Mouse (Mus musculus) cortical plate, adult 2 months (tissue): ENCODE data around the gene Pakap. TPM values are rescaled to one million over a fixed set of nuclear protein-coding genes. Genes with fewer than 3 reads are reported as not detected.

Experiments used
- H3K27ac ChIP-seq: fragments of 200-500 bp; 2 replicates; pipeline ENCODE4 v1.5.1; 2012; ENCODE audit warnings: low read length, control low read depth, inconsistent platforms; ENCODE audit not compliant: insufficient read depth
- H3K4me1 ChIP-seq: fragments of 200-500 bp; 2 replicates; pipeline ENCODE4 v1.6.1; 2011; ENCODE audit warnings: low read length; ENCODE audit not compliant: control insufficient read depth, insufficient read depth
- H3K4me3 ChIP-seq: fragments of 200-500 bp; 2 replicates; pipeline ENCODE4 v1.5.1; 2011; ENCODE audit warnings: mild to moderate bottlenecking, low read length, control low read depth; ENCODE audit not compliant: insufficient read depth
- CTCF ChIP-seq: fragments of 200-500 bp; IDR thresholded peaks from 2 replicates; pipeline ENCODE4 v1.5.1; 2011; ENCODE audit warnings: mild to moderate bottlenecking, control low read depth, low read length; ENCODE audit not compliant: insufficient read depth; ENCODE audit errors: extremely low read depth
- POLR2A ChIP-seq: fragments of 200-500 bp; IDR thresholded peaks from 2 replicates; pipeline ENCODE4 v1.6.1; 2011; ENCODE audit warnings: mild to moderate bottlenecking, low read length, control low read depth; ENCODE audit not compliant: insufficient read depth; ENCODE audit errors: extremely low read depth
- polyA plus RNA-seq: library from polyadenylated mRNA; depleted of rRNA; stranded (reverse); fragments of >200 nt; gene quantifications from 2 replicates; pipeline ENCODE4 v1.2.3, GENCODE M21; 2012; rRNA removed

The Pakap gene
- 6.7 and 7.5 TPM in 2 replicates for polyA plus RNA-seq

DNA sequence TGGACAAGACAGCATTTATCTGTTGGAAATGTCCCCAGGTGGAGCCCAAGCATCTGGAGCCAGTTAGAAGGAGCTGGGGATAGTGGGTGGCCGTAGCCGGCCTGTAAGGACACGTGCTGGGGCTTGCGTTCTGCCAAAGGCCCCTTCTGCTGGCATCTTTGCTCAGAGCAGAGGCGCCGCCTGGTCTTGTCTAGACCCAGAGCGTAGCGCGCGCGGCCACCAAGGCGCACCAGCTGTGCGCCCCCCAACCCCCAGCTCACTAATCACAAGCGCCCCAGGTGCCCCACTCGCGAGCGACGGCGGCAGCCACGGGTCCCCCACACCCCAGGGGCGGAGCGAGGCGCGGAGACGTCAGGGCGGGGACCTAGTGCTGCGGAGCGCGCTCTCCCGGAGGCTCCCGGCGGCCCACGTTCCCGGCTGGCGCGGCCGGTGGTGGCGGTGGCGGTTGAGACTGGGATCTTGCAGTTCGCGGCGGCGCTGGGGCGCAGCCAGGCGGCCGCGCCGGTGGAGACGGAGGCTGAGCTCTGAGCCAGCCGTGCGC lies at the start of gene Pakap:
TSS of gene Pakap (plus strand) at position 514 of the 541 bp plus-strand sequence.
- H3K4me1 ChIP-seq = no peaks in the 10 kb centered on the region
- TF ChIP-seq CTCF = no peak
- no peak for TF ChIP-seq POLR2A
- H3K27ac ChIP-seq = no peak within 1 kb of the TSS
- H3K4me3 ChIP-seq = peak within 1 kb of the TSS; percentile 38

DNA sequence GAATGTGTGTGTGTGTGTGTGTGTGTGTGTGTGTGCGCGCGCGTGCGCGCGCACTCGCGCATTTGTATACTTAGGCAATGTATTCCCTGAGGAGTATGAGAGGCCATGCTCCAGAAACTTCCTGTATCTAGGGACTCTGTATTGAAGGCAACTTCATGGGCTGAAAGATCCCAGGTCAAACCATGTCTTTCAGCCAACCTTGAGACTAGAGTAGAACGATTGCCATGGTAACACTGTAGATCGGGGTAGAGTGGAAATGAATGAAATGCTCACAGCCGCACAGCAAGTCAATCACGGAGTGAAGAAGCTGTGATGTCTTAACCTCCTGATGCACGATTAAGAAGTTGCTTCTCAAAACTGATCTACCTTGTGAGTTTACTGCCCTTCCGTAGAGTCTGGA lies 44.5 kb upstream of the Pakap start:
- TF ChIP-seq CTCF (no peak), POLR2A (no peak)
- Histone ChIP-seq H3K27ac (no peak overlapping the region), H3K4me1 (no peaks in the 10 kb centered on the region), H3K4me3 (no peak overlapping the region)

DNA sequence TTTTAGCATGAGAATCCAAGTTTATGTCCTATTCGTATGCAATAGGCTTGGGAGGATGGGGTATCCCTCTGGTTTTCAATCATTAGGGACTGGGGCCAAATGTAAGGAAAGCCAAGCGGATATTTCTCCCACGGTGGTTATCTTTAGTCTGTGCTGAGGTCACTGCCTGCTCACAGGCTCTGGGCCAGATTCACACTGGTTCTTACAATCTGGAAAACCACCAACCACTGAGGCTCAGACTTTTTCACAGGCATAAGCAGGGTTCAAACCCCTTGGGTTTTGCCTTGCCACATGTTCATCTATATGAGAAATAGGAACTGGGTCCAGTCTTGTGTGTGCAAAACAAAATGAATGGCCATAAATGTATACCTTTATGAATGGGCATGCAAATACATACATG lies 43.5 kb upstream of the Pakap start:
- no peak overlapping the region for H3K27ac ChIP-seq
- no peaks in the 10 kb centered on the region for H3K4me1 ChIP-seq
- no peak overlapping the region for H3K4me3 ChIP-seq
- TF ChIP-seq CTCF (no peak), POLR2A (no peak)

DNA sequence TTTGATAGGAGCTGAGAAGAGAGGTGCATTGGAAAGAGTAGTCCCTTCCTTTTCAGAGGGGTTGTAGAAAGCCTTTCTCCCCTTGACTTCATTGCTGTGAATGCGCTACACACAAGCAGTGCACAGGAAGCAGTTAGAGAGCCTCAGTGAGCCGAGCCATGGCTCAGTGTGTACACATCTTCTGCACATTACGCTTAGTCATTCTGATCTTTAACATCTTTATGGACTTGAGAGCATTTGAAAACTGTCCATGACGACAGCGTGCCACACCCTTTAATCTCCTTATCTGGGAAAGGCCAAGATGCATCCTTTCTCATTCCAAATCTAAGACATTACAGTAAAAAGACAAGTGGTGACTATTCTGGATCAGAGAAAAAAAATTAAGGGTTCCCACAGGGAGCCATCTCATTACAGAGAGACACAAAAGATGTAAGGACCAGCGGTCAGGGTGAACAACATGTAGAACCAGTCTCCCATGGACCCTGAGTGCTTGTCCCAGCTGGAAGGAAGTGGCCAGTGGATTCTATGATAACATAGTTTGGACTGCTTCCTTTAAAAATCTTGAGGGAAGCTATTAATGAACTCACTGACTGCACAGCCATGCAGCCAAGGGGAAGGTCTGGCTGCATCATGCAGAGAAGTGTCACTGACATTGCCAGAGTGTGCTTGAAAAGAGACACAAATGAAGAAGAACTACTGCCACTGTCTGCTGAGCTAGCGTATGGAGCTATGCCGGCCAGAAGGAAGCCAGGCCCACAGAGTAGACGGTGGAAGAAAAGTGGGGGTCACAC lies 42.6 kb upstream of the Pakap start:
- Histone ChIP-seq H3K4me3 (no peak overlapping the region), H3K27ac (no peak overlapping the region)
- TF ChIP-seq CTCF (no peak), POLR2A (no peak)

DNA sequence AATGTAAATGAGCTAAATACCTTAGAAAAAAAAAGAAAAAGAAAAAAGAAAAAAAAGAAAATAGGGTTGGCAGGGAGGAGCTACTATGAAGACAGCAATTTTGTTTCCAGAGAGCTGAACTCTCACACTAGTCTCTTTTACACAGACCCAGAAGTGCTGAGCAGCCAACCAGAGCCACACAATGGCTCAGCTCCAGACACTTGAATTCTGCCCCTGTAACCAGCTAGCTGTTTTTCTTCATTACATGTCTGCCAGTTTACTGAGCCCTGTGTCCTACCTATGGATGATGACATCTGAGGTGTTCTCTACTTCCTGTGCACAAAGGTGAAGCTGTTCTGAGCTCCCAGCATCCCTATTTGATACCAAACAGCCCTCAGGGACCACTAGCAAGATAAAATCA lies 39.7 kb upstream of the Pakap start:
- H3K27ac ChIP-seq = no peak overlapping the region
- no peak overlapping the region for H3K4me3 ChIP-seq
- no peaks in the 10 kb centered on the region for H3K4me1 ChIP-seq
- TF ChIP-seq POLR2A = no peak
- TF ChIP-seq CTCF = no peak

More for the DNA sequence above, 42.6 kb upstream of the Pakap start:
- H3K4me1 ChIP-seq = no peaks in the 10 kb centered on the region

DNA sequence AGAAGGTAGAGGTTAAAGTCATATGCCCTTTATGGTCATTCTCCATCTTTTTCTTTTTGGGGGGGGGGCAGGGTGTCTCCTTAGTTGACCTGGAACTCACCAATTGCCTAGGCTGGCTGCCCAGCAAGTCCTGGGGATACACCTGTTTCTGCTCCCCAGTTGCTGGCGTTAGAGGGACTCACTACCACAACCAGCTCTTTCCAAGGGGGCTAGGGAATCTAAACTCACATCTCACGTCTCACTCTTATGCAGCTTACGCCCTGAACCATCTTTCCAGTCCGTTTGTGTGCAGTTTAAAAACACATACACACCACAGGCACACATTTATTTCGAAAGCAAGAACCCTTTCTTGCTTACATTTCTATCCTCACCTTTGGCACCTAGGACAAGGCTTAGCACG lies 34.3 kb upstream of the Pakap start:
- Histone ChIP-seq H3K27ac (no peak overlapping the region), H3K4me3 (no peak overlapping the region), H3K4me1 (no peaks in the 10 kb centered on the region)
- TF ChIP-seq CTCF (no peak), POLR2A (no peak)

DNA sequence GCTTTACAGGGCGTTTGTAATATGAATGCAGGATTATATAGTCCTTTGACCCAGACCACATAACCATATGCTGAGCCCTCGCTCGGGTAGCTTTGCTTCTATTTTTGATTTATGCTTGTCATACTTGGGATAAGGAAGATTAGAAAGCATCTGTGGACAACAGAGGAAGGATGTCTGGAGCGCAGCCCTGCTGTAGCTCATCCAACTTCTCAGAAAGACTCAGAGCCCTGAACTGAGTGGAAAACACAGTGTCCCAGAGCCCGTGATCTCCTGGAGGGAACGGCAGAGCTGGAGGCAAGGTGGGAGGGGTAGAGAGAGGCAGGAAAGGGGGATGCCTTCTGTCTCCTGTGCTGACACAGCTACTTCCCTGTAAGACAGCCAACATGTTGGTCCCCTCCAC lies 33.7 kb upstream of the Pakap start:
- Histone ChIP-seq H3K4me3 (no peak overlapping the region), H3K27ac (no peak overlapping the region), H3K4me1 (no peaks in the 10 kb centered on the region)
- TF ChIP-seq POLR2A = no peak
- TF ChIP-seq CTCF = no peak

DNA sequence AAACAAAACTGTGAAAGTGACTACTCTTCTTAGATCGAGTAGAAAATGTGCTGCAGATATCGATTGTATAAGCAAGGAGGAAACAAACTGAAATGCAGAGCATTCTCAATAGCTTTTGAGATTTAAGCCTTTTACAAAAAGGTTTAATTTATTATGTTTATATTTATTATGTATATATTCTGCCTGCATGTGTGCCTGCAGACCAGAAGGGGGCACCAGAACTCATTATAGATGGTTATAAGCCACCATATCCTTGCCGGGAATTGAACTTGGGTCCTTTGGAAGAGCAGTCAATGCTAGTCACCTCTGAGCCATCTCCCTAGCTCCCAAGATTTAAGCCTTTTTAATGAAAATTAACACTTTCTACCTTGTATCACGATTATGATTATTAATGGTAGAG lies 32.9 kb upstream of the Pakap start:
- H3K27ac ChIP-seq = no peak overlapping the region
- TF ChIP-seq CTCF (peak; percentile 12; the same call in 1 of the 2 replicates), POLR2A (no peak)

DNA sequence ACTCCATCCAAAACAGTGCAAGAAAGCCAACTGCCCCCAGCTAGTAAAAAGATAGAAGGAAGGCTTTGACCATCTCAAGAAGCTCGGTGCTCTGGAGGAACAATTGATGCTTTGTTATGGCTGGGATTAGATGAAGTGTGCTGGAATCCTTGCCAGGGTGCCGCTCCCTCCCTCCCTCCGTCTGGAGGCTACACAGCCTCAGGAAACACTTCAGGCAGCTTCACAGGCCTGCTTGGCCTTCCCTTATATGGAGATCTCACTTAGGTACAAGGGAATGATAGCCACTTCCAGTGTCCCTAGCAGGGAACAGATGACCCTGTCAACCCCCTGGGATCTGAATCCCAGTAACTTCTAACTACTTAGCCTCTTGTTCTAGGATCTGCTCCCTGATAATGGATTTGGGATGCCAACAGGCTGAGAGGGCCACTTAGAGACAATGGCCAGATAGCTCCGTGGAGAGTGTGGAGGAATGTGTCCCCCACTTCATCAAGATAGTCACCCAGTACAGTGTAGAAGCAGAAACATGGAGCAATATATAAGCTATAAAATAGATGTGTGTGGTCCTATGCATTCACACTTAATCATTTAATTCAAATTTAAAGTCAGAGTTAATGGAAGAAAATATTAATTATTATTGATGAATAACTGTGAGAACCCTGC lies 29.8 kb upstream of the Pakap start:
- no peak for TF ChIP-seq POLR2A
- TF ChIP-seq CTCF = no peak
- Histone ChIP-seq H3K4me1 (no peaks in the 10 kb centered on the region), H3K27ac (no peak overlapping the region), H3K4me3 (no peak overlapping the region)

More for the DNA sequence above, 32.9 kb upstream of the Pakap start:
- H3K4me1 ChIP-seq = no peaks in the 10 kb centered on the region
- no peak overlapping the region for H3K4me3 ChIP-seq

DNA sequence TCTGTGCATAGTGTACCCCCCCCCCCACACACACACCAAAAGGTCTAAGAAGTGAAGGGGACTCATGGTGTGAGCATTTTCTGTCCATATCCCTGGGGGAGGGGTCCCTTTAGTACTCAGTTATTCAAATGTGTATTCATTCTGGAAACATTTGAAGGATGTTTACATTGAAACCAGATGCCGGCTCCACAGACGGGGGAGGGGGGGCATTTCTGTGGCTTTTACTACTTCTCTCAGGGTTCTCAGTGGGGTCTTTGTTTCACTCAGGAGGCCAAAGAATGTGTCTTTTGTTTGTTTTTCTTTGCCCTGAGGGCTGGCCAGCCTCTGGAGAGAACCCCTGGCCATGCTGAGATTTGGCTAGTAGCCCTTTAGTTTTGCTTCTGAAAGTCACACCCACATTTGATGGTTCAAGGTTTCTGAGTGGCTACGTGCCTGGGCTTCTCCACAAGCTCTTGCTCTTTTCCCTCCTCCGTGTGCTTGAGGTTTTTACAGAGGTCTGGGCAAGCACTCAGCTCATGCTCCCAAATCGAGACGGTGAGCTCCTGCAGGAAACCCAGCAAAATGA lies 24.2 kb upstream of the Pakap start:
- H3K4me3 ChIP-seq = no peak overlapping the region
- no peak for TF ChIP-seq CTCF
- no peak for TF ChIP-seq POLR2A
- H3K27ac ChIP-seq = no peak overlapping the region
- no peaks in the 10 kb centered on the region for H3K4me1 ChIP-seq
